Mouse (Mus musculus) T-cell, adult 2 months (primary cell): Measurements from ENCODE around the gene Trpm8.

Experiments used
- DNase-seq: peaks from one replicate; pipeline ENCODE4 v3.0.0; 2022; ENCODE audit warnings: low spot score

Gene Trpm8

DNA sequence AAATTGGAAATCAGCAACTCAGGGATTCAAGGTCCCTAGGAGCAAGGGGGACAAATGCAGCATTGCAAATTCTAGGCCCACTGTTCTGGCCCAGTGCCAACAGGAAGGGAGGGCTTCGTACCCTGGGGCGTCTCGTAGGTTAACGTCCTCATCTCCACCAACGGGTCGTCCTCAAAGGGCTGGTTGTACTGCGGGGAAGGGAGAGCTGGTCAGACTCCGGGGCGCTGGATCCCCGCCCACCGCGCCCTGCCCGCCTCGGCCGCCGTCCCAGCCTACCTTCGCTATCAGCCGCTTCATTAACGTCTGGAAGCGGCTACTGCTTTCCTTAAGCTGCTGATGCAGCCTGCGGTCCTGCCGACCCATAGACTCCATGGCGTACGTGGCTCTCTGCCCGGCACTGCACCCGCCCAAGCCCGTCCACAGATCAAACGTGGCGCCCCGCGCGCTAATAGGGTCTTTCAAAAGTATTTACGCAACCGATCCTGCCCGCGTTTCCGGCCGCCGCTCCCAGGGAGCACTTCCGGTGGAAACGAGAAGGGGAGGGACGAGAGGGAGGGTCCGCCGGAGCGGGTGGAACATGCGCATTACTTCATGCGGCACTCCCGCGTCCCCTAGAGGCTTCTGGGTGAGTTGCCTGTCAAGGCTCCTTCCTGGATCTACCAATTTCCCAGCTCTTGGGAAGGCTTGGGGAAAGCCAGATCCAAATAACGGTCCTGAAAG is at the start of gene Trpm8, which contains the start of gene Hjurp:
Gene Trpm8, plus strand, starts transcription at position 564 of the 720 bp plus-strand sequence.
Gene Hjurp, minus strand, starts transcription at position 536 of the 720 bp plus-strand sequence.
- peak; percentile 100 for DNase-seq

DNA sequence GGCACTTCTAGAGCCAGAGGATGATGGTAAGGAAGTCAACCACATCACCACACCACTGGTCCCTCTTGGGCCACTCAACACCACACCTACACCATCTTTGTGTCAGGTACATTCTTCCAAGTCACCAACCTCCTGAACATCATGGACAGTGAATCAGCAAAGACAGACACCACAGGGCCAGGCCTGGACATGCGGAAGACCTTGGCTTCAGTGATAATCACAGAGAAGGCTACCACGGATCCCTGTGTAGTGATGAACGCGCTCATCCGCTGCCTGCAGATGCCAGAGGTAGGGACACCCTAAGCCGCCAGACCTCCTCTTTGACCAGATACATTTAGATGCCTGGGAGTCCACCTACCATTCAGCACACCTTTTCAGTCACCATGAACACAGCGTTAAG is 49.3 kb upstream of the Trpm8 start:
- peak; percentile 6 for DNase-seq

DNA sequence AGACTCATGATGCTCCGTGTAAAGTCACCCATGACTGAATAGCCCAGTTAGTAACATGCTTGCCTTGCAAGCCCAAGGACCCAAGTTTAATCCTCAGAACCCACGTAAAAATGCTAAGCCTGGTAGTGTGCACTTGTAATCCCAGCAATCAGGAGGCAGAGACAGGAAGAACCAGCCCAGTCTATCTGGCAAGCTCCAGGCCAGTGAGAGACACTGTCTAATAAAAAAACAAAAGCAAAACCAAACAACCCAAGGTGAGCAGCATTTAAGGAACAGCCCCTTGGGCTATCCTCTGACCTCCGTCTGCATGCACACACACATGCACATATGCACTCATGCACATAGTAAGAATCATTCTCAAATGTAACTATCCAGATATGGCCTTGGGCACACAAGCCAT is 47.9 kb upstream of the Trpm8 start:
- no peak for DNase-seq

DNA sequence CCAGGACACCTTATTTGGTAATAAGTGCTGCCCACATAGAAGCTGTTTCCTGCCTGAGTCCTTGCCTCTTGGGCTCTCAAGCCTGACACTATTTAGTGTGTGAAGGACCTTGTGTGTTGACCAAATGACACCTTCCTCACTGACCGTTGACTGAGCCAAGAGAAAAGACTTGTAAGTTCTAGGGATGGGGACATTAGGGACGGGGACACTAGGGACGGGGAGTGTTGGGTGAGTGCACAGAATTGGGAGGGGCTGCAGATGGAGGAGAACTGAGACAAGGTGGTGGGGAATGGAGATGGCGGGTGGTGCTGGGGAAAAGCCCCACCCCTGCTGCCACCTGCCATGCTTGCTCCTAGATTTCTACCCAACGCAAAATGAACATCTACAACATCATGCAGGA is 47.5 kb upstream of the Trpm8 start:
- DNase-seq: no peak

DNA sequence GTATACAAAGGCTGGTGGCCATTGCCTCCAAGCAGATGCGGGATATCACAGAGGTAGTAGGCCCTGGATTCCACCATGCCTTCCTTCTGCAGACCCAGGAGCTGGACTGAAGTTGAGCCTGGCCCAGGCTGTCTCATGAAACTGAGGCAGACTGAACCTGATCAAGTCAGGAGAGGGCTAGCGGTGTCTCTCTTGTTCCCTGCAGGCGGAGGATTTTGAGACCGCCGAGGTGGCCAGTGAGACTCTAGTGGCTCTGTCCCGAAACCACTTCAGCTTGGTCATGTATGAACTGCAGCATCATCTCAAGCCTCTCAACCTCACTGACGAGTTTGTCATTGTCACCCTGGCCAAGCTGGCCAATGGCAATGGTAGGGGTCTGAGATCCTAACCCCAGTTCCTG is 47.0 kb upstream of the Trpm8 start:
- no peak for DNase-seq

DNA sequence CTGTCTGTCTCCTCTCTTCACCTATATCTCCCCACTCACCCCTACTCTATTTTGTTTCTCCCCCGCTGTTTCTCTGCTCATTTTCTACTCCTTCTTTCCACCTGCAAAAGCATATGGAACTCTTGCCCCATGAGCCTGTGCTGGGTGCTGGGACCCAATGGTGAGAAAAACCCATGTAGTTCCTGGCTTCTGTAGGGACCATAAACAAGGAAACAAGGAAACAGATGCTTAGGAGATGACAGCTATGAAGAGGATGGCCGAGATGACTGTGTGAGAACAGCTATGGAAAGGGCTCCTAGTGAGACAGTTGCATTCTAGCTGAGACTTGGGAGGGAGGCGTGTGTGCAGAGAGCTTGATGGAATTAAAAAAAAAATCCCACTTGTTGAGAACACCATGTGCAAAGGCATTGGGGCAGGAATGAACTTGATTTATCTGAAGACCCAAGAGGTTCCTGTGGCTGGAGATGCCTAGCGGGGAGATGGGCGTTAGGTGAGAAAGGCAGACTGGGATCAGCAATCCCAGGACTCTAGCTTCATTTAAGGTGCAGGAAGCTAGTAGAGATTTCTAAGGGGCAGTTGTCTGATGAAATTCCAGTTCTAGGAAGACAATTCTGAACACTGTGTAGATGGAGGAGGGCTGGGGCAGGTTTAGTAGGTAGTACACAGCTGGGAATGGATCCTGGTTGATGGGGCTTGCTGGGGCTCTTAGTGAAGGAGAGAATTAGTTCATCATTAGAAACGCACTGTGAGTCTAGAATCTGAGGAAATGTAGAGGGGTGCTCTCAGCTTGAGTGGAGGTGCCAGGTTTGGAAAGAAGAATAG is 46.3 kb upstream of the Trpm8 start:
- no peak for DNase-seq

DNA sequence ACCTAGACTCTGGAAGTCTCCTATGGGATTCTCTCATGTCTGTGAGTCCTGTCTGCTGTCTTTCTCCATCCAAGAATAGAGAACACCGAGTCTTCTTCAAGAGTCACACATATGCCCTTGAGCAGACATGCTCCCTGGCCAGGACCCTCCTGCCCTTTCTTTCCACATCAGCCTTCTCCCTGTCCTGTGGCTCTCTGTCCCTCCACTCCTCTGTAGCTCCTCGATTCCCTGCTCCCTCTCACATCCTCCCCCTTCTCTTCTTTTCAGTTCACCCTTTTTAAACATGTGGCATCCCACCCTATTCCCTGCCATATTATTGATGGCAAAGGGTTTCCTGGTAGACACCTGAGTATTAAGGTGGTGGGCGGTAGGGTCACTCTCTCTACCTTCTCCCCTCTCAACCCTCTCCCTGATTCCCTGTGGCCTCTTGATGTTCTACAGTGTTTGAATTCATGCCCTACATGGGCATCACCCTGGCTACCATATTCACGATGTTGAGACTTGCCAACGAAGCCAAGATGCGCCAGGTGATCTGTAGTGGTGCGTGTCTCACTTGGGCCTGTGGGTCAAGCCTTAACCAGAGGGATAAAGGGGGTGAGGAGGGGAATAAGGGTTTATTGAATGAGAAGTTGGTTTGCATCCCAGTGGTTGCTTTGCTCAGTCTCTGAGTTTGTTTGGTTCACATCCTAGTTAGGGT is 45.5 kb upstream of the Trpm8 start:
- DNase-seq: no peak

DNA sequence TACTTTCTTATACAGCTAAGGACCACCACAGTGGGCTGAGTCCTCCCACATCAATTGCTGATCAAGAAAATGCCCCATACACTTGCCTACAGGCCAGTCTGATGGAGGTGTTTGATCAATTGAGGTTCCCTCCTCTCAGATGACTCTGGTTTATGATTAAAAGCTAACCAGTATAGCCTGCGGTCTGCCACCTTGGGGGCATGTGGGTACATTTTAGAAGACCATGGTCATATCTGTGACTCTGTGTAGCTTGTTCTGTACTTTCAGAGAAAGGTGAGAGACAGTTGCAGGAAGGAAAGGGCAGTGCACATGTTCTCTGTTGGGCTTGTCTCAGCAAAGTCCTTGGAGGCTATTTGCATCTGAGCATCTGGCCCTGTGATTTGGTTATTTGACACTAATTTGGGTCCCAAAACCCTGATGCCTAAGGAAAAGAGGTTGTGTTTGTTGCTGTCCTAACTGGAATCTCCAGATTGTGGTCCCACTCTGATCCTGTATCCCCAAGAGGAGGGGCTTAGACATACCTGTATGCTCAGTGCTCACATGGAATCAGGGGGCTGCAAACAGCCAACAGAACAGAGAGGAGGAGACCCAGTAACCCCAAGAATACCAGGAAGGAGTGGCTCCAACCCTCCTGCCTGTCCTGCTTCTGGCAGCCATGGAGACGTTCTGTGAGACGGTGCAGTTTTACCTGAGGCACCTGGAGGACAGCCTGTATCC is 44.6 kb upstream of the Trpm8 start:
- DNase-seq: no peak

DNA sequence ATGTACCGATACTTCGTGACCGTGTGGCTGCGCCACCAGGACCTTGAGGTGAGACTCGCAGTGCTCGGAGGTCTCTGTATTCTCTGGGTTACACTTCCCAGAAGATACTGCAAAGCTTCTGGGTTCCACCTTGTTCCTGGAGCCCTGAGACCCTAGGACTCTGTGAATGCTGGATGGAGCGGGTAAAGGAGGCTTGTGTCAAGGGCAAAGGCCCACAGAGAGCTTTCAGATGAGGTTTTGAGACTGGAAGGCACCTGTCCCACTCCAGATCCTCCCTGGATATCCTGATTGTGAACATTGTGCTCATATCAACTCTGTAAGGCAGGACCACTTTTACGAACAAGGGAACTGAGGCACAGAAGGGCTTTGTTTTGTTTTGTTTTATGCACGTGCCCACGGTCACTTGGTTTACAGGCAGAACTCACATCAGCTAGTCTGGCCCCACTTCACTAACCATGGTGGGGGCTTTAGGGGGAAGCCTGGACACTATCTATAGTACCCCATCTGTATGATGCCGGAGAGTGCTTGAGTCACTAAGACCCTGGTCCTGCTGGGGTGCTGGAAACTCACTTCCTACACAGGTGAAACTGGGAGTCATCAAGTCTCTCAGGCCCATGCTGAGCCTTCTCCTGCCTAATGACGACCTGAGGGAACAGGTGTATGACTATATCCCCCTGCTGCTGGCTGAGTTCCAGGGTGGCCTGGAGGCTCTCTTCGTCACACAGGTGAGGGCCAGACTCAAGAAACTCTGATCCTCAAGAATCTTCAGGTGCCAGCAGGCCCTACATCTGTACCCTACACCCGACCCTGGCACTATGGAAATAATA is 43.8 kb upstream of the Trpm8 start:
- no peak for DNase-seq

DNA sequence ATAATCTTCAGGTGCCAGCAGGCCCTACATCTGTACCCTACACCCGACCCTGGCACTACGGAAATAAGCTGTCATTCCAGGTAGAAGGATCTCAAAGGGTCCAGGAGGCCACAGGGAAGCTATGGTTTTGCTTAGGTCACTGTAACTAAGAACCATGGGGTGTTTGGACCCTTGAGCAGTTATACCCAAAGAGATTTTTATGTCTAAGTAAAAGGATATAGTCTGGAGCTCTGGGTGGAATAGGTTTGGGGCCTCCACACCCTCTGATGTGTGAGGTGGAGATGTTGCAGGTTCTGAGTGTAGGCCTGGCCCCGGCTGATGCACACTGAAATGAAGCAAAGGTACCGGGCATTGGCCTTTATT is 43.2 kb upstream of the Trpm8 start:
- no peak for DNase-seq

DNA sequence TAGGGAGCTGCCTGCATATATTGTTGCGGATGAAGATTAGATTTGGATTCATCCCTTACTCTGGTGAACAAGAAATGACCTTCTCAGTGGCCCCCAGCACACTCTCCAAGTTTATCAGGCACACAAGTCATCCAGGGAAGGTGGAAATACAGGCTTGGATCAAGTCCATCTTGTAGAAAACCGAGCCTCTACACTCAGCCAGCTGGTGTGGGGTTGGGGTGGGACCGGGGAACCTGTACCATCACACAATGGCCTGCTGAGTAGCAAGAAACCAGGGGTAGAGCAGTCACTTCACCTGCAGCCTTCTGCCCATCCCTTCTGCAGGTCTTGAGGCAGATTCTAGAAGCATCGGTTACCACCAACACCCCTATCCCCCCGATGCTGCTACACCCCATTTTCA is 42.8 kb upstream of the Trpm8 start:
- no peak for DNase-seq

DNA sequence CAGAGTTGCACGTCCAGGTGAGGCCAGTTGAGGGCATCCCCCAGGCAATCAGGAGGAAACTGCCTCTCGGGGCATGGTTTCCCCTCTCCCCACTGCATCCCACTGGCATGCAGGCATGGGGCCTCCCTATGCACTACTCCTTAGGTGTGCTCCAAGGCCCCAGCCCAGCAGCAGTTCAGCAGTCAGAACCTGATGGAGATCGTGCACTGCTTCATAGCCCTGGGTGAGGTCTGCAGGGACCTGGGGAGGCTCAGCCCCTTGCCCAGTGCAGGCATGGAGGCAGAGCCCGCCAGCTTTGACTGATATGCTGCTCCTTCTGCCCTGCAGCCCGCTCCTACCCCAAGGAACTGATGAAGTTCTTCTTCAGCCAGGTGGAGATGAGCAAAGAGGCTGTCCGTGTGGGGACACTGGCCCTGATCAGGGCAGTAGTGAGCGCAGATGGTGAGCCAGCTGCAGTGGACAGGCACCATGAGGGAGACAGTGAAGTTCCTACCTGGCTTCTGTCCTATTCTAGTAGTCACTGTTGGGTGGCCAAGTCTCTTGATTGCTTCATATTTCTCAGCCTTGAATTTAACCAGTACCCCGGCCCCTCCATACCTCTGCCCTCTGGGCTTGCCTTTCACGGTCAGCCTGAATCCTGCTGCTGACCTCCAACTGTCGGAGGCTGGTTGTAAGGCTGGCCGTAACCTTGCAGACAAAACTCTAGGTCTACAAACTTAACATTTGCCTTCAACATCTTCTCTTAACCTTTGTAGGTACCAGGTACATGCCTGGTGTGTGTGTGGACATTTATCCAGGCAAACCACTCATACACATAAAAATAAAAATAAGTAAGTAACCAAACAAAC is 42.2 kb upstream of the Trpm8 start:
- no peak for DNase-seq

DNA sequence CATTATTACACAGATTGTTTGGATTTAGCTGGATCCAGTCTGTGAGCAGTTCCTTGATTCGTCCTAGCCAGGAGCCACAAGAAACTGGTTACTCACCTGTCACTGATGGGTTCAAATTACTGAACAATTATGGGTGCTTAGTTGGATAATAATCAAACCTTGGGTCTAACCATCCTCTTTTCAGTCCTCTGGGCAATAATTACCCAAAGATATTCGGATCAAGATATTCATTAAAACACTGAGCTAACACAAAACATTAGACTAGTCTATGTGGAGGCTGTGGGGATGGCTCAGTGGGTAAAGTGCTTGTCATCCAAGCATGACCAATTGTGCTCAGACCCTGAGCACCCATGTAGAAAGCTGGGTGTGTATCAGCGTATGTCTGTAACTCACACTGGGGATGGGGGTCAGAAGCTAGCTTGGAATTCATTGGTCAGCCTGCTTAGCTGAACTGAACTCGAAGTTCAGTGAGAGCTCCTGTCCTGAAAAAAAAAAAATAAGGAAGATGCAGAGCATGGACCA is 41.5 kb upstream of the Trpm8 start:
- DNase-seq: no peak

DNA sequence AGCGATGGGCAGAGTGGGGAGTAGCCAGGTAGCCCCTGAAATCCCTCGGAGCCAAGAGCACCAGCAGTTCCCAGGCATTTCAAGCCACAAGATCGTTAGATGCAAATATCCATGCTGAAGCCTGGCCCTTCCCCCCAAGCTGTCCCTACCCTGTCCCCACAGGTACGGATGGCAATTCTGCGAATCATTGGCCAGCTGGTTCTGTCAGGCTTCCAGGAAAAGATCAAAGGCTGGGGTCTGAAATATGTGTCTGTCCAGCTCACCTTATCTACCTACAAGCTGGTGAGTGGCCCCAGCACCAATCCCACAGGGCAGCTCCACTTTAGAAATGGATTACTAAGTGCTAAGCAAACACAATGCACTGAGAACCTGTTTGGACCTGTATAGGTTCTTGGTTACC is 40.1 kb upstream of the Trpm8 start:
- DNase-seq: no peak

DNA sequence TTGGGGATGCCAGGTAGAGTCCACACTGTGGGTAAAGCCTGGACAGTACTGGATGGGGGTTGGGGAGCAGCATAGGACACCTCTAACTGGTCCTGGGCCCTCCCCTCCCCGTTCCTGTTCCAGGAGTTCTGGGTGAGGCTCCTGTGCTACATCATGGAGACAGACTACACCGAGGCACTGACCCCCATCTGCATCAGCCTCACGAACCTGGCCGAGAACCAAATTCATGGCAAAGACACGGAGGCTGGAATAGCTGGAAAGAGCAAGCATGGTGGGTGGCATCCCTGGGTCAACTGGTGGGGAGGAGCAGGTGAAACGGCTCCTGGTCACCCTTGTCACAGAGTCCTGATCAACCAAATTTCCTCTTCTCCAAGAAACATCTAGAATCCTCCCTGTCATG is 38.7 kb upstream of the Trpm8 start:
- no peak for DNase-seq

DNA sequence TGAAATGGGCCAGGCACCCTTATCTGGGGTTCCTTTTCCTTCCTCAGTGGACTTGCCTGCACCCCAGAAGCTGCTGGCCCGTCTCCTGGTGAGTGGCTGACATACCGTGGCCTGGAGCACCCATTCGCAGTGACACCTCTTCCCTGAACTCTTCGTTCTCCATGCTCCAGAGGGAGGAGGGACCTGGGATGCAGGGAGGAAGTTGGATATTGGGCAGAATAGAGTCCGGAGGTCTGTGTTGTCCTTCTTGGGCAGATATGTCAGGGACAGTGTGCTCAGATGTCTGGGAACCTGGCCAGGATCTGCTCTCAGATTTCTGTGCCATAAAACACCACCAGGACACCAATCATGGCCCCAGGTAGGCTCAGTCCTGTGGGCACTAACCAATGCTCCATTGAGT is 37.4 kb upstream of the Trpm8 start:
- DNase-seq: no peak

DNA sequence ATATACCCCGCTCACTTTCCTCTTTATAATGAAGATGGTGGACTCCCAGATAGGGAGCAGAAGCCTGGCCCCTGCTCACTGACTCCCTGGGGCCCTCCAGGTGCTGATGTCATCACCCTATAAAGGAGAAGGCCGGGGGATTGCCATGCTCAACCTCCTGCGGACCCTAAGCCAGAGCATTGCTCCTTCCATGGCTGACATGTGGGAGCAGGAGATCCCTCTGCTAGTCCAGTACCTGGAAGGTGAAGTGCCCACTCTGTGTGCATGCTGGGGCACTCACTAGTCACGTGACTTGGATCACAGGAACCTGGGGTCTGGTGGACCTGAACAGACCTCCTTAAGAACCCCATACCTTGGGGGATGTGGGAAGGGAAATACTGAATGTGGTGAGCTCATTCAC is 36.9 kb upstream of the Trpm8 start:
- DNase-seq: no peak

DNA sequence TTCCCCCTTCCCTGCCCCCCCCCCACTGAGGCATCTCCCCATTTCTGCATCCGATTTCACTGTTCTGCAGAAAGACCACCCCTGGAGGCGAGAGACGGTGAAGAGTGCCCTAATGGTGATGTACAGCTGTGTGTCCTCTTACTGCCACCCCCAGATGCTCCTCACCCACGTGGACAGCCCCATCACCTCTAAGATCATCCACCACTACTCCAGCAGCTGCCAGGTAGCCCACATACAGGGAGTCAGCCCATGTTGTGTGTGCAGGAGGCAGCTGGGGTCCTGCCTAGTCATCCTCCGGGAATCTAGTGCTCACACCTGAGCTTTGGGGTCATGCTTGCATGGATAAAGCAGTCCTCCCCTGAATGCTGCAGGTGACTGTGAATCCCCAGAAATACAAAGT is 33.6 kb upstream of the Trpm8 start:
- no peak for DNase-seq

DNA sequence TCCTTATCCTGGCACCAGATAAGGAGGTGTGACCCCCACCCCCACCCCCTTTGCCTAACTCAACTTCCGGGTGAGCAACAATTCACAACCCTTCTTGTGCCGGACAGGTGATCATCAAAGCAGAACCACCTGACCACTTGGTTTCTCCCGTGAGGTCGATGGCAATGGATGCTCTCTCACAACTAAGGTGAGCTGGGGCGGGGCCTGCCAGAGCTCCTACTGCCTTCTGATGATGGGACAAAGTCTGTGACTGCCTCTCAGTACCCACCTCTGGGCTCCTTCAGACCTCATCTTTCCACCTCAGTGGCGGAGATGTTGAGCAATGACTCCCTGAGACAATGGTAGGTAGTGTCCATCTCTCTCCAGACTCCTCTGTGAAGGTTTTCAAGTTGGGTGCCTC is 31.6 kb upstream of the Trpm8 start:
- no peak for DNase-seq

DNA sequence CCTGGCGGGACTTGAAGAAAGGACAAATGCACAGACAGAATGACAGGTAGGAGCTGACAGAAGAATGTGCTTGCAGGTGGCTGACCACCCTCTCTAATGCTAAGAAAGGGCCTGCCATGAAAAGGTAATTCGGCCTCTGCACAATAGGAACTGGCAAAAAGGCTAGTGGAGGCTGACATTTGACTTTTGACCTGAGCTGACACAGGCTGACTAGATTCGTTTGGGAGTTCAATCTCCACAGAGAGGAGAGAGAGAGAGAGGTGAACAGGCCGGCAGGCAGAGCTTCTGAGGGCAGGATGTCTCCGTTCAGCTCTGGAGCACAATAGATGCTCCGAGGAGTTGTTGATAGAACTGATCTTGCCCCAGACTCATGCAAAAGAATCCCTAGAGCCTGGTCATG is 31.1 kb upstream of the Trpm8 start:
- DNase-seq: no peak
